8 mouse cellular contexts compared by ENCODE assay signal in the genomic region with DNA sequence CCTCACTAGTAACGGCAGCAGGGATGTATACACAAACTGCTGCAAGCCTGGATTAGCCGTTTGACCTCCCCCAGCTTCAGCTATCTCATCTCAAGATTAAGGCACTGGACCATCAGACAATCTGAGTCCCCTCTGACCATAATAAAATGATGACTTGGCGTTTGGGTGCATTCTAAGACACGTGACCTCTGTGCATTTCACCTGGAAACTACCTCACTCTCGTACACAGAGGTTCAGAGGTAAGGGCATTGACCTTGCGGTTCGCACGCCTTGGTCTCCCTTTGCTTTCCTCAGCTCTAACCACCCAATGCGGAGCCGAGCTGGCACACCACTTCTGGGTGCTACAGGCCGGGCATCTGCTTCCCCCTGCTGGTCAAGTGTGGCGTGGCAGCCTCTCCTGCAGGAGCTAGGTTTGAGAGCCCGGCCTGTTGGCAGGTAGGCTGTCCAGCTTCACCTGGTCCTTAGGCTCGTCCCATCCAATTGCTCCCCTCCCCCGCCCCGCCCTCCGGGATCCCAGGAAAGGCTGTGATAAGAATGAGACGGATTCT. TPM values are rescaled to one million over a fixed set of nuclear protein-coding genes. Genes with fewer than 3 reads are reported as not detected.
DNase-seq lines count a peak whose midpoint lies in the region; ATAC-seq lines count a peak whose summit lies in the region.

No protein-coding gene starts in this region.

- intact Hi-C loops in left cerebral cortex, postnatal 4 days (cut with DNase I): loop anchor here (5.0 to 10.0 kb wide), 3 partner anchors 192 to 480 kb away; no protein-coding TSS in a partner anchor

- ATAC-seq in midbrain, embryonic 11.5 days (ENCODE audit: low FRiP score): peak; percentile 65

- peaks cover 2% of the 10 kb centered on the region; the same call in 1 of the 2 replicates for H3K4me1 ChIP-seq in midbrain, embryonic 11.5 days (ENCODE audit: control insufficient read depth, insufficient read depth, low read length)

- no peak overlapping the region for H3K9ac ChIP-seq in midbrain, embryonic 11.5 days (ENCODE audit: low read length)

- H3K27me3 ChIP-seq in midbrain, embryonic 11.5 days (ENCODE audit: control insufficient read depth, insufficient read depth, low read length): peaks cover 98% of the 10 kb centered on the region

- H3K4me3 ChIP-seq in midbrain, embryonic 11.5 days (ENCODE audit: low read depth, low read length): no peak overlapping the region

- no peak overlapping the region for H3K4me2 ChIP-seq in midbrain, embryonic 11.5 days

- no peak overlapping the region for H3K27ac ChIP-seq in midbrain, embryonic 11.5 days (ENCODE audit: low read depth, low read length)

- no peaks in the 10 kb centered on the region for H3K36me3 ChIP-seq in midbrain, embryonic 11.5 days (ENCODE audit: control insufficient read depth, insufficient read depth, low read length)

- no peaks in the 10 kb centered on the region for H3K9me3 ChIP-seq in midbrain, embryonic 11.5 days (ENCODE audit: control insufficient read depth, low read length)

- 3% methylated on average over 18 of the region's 18 CpGs for WGBS in midbrain, embryonic 11.5 days

- peak; percentile 71 for DNase-seq in adrenal gland, adult 8-10 months
- DNase-seq in embryo, embryonic 9.5 days (ENCODE audit: extremely low spot score): peak; percentile 89
- peak; percentile 98 for DNase-seq in heart, adult 11 months
- DNase-seq in kidney, adult 11 months: peak; percentile 91
- peak; percentile 92 for DNase-seq in left cerebral cortex, postnatal 4 days
- DNase-seq in midbrain, embryonic 11.5 days (ENCODE audit: low spot score, missing footprints): peak; percentile 99
- DNase-seq in right cerebral cortex, postnatal 36 days (ENCODE audit: low spot score in 2 of 2): peak; percentile 84
- peak; percentile 78 to 94 for DNase-seq in urinary bladder, postnatal 4 days (ENCODE audit: low spot score in 2 of 2)

RNA-seq across cellular contexts. Expression of a gene that starts 10.1 kb away (rescaled TPM):
- total RNA-seq in adrenal gland, adult 8-10 months (2022): 10 to 100 TPM; 14.3 to 22.9 (median 15.7) TPM
- 10 to 100 TPM; 26.4 to 27.4 TPM for total RNA-seq in left cerebral cortex, postnatal 4 days (2021)
- 26.5 and 27.2 TPM in 2 replicates for polyA plus RNA-seq in midbrain, embryonic 11.5 days (2014; fragmentation: Nextera tagmentation; extraction: Ambion mirVana)
